Mouse (Mus musculus) cerebellum, postnatal 14 days (tissue): ENCODE results near the gene Fndc5.
A peak's percentile ranks its signal among the peaks of the same experiment; 100 is the strongest.

ENCODE experiments used
- DNase-seq, 2 experiments: peaks; one replicate each; pipeline ENCODE4 v3.0.0; 2021; ENCODE audit warnings: mixed read lengths in 2 of 2

Fndc5 gene

DNA sequence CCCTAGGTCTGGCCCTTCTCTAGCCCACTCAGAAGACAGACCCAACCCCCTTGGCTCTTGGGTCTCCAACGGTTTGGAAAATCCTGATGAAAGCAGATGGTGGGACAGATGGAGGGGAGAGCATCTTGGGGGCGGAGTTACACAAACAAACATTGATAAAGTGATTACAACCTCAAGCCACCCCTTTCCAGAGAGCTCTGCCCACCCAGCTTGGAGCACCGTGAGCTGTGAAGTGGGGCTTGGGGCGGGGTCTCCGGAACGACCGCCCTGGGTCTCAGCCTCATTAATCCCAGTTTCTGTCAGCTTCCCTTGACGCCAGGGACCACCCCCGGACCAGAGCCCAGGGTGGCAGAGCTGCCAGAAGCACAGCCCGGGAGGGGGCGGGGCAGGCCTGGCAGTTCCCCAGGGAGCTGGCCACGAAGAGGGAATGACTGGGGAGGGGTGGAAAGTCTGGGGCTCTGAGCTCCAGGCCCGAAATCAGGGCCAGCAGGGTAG is 12.1 kb upstream of the Fndc5 start:
- peak; percentile 69 to 74 for DNase-seq

- DNase-seq = peak; percentile 68 to 80
Observed at GRCm38 (mm10) chr4:129125736-129126451, 10.9 kb upstream of the Fndc5 start.

DNA sequence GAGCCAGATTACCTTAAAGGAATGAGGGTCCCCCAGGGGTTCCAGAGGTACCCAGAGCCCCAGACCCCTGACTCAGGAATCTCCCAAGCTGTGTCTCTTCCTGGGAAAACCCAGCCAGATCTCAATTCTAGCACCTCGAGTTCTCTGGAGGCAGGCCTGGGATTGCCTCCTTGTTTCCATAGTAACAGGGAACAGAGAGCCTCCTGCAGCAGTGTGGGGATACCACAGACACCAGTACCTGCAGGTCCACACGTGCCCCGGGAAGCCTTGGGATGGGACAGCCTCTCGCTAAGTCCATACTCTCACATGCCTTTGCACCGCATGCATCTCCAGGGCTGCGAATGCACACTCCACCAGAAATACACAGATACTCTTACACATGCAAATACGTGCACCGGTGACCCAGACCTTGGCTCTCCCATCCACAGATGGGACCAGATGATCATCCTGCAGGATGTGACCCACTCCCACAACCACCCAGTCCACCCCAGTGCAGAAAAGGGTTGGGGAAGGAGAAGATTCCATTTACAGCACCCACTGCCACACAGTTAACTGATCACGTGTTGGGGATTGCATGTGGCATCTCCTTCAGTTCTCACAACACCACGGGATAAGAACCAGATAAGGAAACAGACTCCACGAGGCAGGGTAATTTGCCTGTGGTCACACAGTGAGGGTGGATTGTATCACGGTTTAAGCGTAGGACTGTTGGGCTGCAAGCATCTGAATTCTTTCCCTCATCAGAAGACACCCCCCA is 8.0 kb upstream of the Fndc5 start:
- no peak for DNase-seq

DNA sequence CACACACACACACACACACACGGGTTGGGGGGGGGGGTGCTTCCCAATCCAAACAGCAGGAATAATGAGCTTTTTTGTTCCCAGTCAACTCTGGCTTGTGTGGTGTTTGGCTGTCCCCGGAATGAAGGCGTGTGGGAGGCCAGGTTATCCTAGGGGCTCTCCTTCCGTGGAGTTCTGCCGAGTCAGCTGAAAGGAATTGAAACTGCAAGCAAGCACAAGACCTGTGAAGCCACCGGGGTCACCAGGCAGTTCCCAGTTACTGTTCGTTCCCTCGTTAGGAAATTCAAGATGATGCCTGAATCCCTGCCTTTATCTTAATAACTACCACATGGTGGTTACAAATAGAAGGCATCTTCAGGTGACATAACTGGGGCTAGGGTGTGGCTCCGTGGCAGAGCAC is 7.4 kb upstream of the Fndc5 start:
- no peak for DNase-seq

- DNase-seq = peak; percentile 71 to 80
Observed at GRCm38 (mm10) chr4:129130149-129130548, 6.7 kb upstream of the Fndc5 start.

GRCm38 (mm10) chr4:129130755-129131303 is 6.0 kb upstream of the Fndc5 start:
- no peak for DNase-seq

- peak; percentile 92 to 96 for DNase-seq
Observed at GRCm38 (mm10) chr4:129134799-129135585, 1.8 kb upstream of the Fndc5 start.

- DNase-seq = no peak
Observed at GRCm38 (mm10) chr4:129135637-129136036, 1.2 kb upstream of the Fndc5 start.

DNA sequence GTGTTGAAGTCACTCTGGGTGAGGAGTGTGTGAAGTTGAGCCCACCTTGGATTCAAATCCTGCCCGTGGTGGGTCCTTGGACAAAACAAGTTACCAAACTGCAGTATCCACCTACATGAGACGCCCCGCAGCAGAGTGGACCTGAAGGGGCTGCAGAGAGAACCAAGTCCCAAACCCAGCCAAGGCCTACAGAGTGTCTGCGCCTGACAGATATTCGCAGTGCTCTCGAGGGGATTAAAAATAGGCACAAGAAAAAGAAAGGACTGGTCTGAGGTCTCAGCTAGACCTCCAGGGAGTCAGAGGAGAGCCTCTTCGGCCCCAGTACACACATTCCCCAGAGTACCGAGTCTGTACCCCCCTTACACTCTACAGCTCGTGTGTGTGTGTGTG is 615 bp upstream of the Fndc5 start:
- peak in 1 of 2 experiments; percentile 53 for DNase-seq

- no peak for DNase-seq
Observed at GRCm38 (mm10) chr4:129137392-129138321, 858 bp downstream of the Fndc5 start.

- DNase-seq = no peak
Observed at GRCm38 (mm10) chr4:129139642-129140041, 2.8 kb downstream of the Fndc5 start.

GRCm38 (mm10) chr4:129140808-129141207 is 4.0 kb downstream of the Fndc5 start:
- no peak for DNase-seq

DNA sequence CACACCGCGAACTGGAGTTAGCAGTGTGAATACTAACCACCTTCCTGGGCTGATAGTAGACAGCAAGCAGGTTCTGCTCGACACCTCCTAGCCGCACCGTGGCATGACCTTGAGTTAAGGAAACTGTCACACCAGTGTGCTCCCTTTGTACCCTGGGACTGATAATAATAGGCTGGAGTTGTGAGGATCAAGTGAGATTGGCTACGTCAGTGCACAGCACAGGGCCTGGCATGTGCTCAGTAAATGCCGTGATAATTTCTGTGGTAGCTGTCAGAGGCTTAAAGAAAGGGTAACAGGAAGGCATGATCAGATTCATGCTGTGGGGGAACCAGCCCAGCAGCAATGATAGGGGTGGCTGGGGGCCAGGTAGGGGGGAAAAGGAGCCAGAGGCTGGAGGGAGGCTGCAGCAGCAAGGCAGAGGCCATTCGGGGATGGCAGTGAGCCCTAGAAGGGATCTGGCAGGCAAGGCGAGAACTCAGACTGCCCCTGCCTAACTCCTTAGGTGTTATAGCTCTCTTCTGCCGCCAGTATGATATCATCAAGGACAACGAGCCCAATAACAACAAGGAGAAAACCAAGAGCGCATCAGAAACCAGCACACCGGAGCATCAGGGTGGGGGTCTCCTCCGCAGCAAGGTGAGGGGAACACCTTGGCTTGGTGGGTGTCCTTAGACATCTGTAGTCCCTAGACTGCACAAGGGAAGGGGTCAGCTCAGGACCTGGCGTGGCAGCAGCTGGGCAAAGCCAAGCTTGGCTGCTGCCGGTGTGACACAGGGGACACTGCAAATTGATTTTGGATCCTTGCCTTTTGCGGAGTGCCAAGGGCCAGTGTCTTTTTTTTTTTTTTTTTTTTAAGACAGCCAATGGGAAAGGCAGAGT is 5.0 kb downstream of the Fndc5 start:
- peak; percentile 65 to 77 for DNase-seq

DNA sequence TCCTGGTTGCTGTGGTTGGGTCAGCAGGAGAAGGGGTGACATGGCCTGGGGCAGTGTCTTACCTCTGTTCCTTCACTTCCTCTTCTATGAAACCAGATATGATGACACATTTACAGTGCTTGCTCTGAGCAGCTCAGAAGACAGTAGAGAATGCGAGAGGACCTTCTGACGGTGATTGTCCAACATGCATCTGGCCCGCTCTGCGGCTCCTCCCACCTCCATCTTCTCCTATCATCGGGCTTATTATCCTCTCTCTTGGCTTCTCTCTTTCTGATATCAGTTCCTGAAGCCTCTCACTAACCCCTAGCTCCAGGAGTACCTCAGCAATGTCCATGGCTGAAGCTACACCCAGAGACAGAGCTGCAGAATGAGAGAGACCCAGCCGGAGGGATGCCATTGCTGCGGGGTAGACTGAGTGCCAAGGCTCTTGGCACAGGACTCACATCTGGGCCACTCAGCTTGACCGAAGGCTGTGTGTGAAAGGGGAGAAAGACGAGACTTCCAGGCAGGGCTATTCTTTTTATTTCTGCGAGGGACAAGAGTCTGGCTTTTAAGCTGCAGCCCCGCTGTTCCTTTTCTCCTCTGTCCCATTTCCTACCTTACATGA is 5.7 kb downstream of the Fndc5 start:
- no peak for DNase-seq

GRCm38 (mm10) chr4:129143509-129143908 is 6.7 kb downstream of the Fndc5 start:
- no peak for DNase-seq

DNA sequence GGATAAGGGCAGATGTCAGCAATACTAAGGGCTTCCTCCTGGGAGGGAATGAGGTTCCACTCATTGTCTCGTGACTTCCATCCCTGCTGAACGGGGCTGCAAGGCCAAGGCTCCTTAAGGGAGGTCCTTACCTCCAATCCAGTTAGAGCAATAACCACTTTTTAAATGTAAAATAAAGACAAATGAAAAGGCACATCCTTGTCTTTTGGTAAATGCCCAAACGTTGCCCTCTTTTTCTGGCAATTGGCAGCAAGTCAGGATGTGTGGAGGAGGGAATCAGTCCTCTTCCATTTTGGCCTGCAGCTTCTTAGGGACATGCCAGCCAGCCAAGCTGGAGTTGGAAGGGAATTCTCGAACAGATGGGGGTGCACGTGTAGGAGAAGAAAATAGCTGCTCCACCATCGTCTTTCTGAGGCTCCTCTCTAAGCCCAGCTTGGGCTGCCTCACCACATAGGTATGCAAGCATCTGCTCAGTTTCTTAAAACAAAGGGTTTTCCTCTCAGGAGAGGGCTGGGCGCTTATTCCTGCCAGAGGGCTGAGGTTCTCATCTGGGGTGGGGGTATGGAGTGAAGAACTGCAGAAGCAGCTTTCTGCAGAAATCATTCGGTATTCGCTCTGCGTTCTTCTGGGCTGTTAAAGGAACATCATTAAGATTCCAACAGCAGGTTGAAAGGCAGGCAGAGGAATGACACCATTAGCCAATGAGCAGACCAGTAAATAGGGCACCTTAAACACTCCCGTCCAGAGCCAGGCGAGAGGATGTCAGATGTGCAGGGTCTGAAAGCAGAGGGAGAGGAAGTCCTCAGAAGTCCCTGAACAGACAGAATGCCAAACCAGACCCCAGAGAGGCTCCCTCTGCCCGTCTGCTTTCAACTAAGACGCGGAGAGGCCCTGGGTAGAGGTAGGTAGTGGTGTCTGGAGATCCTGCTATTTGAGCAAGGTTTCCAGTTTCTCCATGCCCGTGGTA is 7.9 kb downstream of the Fndc5 start:
- peak; percentile 92 to 95 for DNase-seq

DNA sequence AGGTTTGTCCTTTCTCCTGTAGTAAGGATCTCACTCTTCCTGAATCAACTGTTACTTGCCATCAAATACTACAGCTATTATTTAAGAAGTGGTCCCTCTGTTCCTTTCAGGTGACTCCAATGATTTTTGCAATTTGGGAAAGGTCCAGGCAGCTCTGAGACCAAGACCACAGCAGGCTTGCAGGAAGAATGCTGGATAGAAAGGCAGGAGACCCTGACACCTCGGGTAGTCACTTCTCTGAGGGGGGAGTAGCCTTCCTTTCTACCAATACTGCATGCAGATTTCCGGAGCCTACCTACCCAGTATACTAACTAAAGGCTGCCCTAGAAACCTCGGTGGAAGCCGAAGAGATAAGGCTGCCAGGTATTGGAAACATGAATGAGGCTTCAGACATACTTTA is 8.6 kb downstream of the Fndc5 start:
- DNase-seq = no peak

DNA sequence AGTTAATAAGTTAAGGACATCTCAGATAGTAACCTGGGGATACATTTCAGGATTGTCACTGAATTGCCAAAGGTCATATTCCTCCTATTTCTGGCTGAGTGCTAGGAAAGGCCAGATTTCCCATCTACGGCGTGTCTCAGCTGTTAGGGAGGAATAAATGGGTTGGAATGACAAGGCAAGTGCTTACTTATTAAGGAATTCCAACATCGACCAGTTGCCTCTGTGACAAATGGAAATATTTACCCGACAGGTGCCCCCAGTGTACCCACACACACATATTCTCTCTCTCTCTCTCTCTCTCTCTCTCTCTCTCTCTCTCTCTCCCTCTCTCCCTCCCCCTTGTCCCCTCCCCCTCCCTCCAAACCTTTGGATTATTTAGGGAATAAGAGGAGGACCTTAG is 9.1 kb downstream of the Fndc5 start:
- no peak for DNase-seq

DNA sequence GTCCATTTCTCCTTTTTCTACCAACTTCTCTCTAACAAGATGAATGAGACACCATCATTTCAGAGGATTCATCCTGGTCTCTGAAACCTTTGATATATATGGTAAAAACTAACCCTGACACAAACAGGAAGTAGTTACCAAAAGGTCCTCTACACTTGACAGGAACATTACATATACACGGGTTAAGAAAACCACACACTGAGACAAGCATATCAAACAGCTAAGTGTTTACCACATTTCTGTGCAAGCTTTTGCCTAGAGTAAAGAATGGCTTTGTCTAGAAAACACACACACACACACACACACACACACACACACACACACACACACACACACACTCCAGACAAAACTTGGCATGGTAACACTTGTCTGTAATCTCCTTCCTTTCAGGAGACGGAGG is 9.6 kb downstream of the Fndc5 start:
- DNase-seq = no peak
